Mouse (Mus musculus): ENCODE data around the gene Nop58.
"Not testable (repeated sequence)": the region's sequence is repeated elsewhere in the genome, so short reads cannot be mapped to it uniquely, and the experiment has no call there.

DNA sequence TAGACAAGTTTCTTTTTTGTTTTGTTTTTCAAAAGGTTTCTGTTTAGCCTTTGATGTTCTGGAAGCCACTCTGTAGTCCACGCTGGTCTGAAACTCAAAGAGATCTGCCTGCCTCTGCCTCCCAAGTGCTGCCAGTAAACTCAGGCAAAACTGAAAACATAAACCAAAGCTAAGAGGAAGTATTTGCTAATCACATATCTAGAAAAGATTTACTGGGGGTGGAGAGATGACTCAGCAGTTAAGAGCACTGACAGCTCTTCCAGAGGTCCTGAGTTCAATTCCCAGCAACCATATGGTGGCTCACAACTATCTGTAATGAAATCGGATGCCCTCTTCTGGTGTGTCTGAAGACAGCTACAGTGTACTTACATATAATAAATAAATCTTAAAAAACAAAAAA lies 38.3 kb upstream of the Nop58 start:
- not testable (repeated sequence) for TF ChIP-seq CTCF (IDR thresholded peaks at IDR 0.05; ENCODE audit: control insufficient read depth, insufficient read depth, insufficient replicate concordance, low read depth, low read length); POLR2A (IDR thresholded peaks at IDR 0.05; ENCODE audit: control insufficient read depth, low read depth, low read length)

All from testis, adult 2 months (tissue).